Mouse (Mus musculus) G1E (cell line): ENCODE data around the gene 1700013G24Rik.

Experiments used
- CTCF ChIP-seq: IDR thresholded peaks from 2 replicates; pipeline ENCODE4 v1.5.1; 2012; ENCODE audit warnings: low read depth, low read length, inconsistent platforms, mixed read lengths
- GATA1 ChIP-seq: IDR thresholded peaks from 2 replicates; pipeline ENCODE4 v1.6.1; 2012; ENCODE audit warnings: borderline replicate concordance, low read length, inconsistent platforms, mixed read lengths
- GATA2 ChIP-seq: IDR thresholded peaks from 2 replicates; pipeline ENCODE4 v1.6.1; 2012; ENCODE audit warnings: low read depth, low read length, inconsistent platforms, borderline replicate concordance

DNA sequence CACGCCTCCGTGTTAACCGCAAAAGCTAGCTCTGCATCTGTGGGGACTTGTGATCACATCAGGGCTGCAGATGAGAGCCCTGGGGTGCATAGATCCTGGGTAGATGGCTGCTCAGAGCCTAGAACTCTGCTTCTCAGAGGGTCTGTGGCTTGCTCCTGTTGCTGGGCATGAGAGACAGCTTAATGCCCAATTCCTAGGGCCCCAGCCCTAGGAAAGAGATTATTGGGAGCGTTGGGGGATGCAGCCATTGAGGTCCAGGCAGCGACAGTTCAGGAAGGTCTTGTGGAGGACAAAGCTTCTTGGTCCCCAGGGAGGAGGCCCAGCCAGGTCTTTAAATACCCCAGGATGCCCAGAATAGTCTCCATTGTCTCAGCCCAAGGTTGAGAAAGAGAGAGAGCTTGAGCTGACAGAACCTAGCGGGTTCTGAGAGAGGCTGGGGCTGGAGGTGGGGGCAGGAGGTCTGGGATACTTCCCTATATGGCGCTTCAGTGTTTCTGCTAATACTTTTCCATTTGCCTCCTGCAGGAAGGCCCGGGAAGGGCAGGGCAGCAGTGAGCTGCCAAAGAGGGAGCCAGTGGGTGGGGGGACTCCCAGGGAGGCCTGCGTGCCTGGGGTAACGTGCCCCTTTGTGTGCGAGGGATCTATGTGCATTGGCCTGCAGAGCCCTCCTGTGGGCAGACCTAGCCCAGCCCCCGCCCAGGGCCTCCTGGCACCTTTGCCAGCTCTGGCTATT lies 35.7 kb downstream of the 1700013G24Rik start:
- no peak for TF ChIP-seq CTCF
- TF ChIP-seq GATA1: no peak
- TF ChIP-seq GATA2: no peak
